Mouse (Mus musculus) kidney, adult 2 months (tissue): ENCODE measurements at regions not wholly inside any gene's neighbourhood (a gene's known extent, or its start where the extent isn't known, plus 50 kb on each side); places are given as distances from the start of the nearest gene placed in this dataset.

Experiments
- CTCF ChIP-seq: fragments of 200-500 bp; conservative IDR thresholded peaks from 2 replicates; pipeline ENCODE4 v1.5.1; 2011; ENCODE audit warnings: low read depth, mild to moderate bottlenecking, control low read depth, low read length, moderate library complexity, mixed read lengths; ENCODE audit not compliant: insufficient read depth, insufficient read length
- POLR2A ChIP-seq: fragments of 200-500 bp; IDR thresholded peaks from one replicate; pipeline ENCODE4 v1.6.1; 2011; ENCODE audit warnings: low read depth, low read length, control low read depth

DNA sequence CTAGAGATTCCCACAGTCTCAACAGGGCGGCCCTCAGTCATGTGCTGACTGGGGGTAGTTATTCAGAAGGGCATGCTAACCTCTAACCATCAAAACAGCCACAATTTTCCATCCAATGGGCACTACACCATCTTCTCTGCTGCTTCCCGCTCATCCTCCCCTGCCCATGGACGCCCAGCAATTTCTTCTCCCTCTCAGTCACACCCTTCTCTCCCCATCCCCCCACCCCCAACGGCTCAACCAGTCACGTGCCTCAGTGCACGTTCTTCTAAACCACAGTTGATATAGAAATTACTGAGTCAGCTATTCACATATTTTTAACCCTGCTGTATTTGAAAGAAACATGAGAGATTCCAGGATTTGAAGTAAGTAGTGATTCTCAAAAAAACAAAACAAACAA lies 146.3 kb upstream of the Gpc5 start:
- TF ChIP-seq CTCF (no peak), POLR2A (no peak)
